Mouse (Mus musculus) retina, adult 2 months (tissue): ENCODE results near the gene Noc4l.

Experiments used
- DNase-seq: peaks from one replicate; pipeline ENCODE4 v3.0.0-alpha.2; 2012; ENCODE audit warnings: low read depth, low spot score

The Noc4l gene

DNA sequence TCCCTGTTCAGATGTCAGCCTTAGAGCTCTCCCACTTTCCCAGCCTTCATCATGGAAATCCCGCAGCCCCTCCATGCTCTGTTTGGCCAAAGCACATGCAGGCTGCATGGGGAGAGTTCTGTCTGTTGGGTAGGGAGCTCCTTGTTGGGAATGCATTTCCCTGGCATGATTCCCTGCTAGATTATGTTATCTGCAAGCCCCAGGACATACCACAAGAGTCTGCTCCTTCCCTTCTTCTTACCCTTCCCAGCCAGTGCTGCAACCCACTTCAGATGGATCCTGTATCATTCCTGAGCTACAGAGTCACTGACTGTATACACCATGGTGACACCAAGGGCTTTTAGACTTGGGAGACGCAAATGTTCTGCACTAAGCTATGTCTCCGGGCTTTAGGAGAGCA, 43.8 kb downstream of the Noc4l start:
- DNase-seq, result no peak

DNA sequence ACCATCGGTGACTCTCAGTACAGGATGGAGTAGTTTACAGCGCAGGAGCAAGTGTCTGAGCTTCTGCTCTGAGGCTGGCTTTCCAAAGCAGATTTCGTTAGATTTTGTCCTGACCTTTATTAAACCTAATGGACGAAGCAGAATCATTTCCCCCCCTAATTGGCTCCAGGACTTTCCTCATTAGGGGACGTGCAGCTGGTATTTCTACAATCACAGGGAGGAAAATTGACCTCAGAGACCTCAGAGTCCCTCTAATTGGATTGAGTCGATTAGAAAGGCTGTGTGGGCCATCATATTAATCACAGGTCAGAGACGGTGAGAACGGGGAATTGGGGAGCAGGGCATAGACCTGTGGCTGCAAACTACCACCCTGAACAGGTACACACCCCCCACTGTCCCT, 44.3 kb downstream of the Noc4l start:
- peak; percentile 28 for DNase-seq

DNA sequence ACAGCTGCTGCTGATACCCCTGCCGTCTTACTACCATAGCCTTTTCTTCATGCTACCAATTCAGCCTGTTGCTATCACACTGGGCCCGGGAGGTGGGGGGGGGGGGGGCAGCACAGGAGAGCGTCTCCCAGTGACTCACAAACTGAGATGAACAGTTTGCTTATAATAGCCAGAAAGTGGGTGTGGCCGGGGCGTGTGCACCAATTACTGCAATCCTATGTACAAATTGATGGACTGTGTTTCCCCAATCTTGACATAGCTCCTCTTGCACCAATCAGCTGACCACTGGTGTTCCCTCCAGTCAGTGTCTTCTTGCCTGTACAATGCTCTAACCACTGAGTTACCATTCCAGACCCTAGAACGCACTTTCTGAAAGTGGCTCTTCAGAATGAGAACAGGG, 44.9 kb downstream of the Noc4l start:
- DNase-seq, result no peak

DNA sequence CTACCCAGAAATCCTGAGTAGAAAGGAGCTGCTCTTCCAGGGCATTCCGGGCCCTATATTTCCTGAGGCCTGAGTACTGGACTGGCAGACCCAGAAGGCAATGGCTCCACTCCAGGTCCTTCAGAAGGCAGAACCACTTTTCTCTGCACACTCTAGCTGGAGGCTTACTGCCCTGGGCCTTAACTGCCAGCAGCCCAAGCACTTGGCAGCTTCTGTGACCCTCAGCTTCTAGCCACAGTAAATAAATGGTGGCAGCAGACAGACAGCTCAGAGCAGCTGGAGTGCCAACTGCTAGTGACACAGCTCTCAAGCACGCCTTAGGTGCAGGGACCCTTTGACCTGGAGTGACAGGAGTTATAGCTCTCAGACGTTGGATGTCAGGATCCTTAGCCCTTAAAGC, 45.5 kb downstream of the Noc4l start:
- no peak for DNase-seq

DNA sequence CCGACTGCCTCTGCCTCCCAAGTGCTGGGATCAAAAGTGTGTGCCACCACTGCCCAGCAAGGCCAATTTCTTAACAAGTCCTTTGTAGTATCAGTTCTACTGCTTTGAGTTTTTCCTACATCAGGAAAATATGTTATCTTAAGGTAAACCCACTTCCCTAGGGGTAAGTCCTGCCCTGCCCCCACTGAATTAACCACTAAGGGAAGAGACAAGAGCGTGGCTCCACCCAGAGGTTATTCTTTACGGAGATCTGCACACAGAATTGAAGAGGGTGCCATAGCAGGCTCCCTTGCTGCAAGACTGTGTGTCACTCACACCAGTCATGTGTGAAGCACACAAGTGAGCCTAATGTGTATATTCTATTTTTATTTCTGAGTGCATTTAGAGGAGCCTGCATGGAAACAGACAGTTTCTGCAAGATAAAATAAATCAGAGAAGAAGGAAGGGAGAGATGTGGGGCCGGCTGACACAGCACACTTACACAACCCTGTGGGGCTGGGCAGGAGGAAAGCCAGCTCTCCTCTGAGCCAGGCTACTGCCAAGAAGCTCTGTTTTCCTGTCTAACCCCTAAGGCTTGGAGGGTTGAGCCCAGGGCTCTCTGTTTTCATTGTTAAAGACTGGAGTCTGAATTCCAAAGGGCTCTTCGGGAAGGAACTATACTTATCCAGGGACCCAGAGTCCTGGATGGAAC, 47.5 kb downstream of the Noc4l start:
- no peak for DNase-seq

DNA sequence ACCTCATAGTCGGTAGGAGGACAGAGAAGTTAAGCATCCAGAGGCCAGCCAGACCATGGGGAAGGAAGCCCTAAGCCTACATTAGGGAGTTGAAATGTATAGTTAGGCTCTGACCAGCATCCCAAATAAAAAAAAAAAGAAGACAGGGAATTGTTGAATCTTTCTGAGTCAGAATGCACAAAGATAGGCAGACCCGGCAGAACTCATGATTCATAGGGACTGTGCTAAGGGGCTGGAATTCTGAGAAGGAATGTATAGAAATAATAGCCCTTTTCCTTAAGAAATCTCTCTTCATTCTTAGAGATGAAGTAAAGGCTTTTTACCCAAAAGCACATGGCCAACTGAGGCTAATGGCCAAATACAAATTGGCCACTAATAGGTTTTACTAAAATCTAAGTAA, 48.9 kb downstream of the Noc4l start:
- DNase-seq, result no peak

DNA sequence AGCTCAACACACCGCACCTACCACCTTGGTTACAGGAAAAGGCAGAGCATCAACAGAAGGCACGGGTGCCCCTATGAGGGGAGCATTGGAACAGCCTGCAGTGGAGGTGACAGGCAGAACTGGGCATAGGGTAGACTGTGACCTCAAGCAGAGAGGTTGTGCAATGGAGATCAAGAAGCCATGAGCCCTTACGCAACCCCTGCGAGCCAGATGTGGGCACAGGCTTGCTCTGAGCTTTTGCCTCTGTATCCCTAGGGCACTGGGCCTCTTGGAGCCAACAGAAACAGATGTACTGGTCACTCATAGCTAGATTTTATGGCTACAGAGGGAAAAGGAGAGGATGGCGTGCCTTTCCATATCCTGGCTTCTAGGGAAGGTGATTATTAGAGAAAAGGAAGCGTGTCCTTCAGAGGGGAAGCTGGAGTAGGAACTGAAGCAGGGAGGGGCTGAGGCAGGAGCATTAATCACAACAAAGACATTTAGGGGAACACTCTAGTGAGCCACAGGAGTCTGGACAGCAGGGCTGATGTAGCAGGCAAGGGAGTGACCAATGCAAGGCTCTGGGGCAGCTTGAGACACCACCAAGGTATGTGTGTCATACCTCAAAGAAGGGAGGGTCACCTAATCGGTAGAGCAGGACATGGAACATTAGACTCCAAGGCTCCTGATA, 50.1 kb downstream of the Noc4l start:
- no peak for DNase-seq
